Mouse (Mus musculus): ENCODE measurements around the gene Slc12a8.

Gene Slc12a8

DNA sequence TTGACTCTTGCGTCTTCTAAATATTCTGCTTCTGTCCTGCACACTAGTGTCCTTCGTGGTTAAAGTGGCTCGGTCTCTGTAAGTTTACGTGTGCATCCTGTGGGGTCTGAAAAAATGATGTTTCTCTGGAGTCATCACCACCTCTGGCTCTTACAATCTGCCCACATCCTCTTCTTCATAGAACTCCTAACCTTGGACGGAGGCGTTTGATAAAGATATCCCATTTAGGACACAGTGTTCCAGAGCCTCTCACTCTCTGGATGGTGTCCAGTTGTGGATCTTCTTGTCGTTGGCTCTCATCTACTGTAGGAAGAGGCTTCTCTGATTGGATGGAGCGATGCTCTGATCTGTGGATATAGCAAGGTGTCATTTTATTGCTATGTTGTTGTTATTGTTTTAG lies 65.4 kb downstream of the Slc12a8 start:
- DNase-seq (ENCODE audit: low read depth, low spot score): no peak

DNA sequence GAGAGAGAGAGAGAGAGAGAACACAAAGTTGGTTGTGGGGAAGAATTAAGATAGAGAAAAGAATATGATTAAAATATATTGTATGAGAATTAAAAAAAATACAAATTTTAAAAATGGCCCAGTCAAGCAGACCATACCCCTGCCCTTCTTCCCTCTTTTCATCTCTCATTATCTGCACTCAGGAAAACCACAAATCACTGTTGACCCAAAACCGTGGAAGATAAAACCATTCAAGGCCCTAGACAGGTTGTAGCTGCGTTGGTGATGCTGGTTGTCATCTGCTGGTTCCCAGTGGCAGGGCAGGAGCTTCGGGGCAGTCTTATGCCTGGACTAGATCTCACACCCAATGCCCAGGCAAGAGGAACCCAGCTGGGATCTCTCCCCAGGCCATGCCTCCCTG lies 66.2 kb downstream of the Slc12a8 start:
- no peak for DNase-seq (ENCODE audit: low read depth, low spot score)

DNA sequence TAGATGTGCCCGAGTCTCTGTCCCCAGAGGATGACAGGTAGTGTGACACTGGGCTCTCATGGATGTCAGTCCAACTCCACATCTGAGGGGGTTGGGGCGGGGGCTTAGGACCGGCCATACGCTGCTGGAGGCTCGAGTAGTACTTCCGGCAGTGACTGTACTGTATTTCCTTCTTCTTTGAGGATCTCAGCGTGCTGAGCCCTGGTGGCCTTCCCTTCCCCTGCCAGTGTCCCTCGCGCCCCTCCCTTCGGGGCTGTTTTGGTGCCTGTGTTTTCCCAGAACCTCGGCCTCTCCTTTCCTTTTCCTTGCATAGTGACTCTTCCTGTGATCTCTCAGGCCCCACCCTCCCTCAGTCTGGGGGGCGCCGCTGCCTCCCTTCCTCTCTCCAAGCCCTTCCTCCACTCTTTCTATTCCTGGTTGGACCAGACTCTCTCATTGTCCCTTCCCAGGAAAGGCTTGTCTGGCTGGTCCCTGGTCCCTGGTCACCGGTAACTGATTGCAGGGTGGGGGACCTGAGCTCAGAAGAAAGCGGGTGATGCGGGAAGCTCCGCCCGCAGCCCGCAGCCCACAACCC lies 66.8 kb downstream of the Slc12a8 start:
- no peak for DNase-seq (ENCODE audit: low read depth, low spot score)

DNA sequence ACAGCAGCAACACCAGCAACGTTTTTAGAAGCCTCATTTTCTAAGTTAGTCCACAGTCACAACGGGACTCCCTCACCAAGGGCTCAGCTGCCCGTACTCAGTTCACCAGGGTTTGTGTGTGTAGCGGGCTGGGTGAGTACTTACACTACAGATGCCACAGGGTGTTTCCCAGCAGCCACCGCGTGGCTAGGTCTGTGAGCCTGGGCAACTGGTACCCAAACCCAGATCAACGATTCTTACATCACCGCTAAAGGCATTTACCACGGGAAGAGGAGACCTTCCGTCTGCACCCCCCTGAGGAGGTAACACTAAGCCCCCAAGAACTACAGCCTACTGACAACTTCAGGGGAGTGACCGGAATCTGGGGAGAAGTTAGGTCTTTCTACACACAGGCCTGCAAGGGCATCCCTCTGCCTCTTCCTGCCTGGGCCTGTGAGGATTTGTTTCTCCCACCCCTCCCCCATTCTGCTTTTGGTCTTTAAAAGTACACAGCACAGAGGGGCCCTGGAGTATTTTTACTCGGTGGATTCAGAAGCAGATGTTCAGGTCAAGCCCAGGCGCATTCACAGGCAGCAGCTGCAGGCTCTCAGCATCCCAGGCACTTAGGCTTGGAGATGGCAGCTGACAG lies 67.4 kb downstream of the Slc12a8 start:
- DNase-seq (ENCODE audit: low read depth, low spot score): no peak

DNA sequence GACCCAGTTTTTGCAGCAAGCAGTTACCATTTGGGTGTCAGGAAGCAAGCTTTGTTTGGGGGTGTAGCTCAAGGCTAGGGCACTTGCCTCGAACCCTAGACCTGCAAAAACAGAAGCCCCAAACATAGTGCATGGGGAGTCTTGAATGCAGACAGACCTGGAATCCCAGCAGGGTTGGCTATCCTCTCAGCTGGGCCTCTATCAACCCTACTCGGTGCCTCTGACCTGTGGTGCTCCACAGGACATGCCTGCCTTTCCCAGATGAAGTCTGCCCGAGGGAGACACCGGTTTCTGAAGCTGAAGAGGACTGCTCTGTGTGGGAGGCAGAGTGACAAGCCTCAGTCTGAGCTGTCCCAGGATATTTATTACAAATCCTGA lies 67.9 kb downstream of the Slc12a8 start:
- DNase-seq (ENCODE audit: low read depth, low spot score): no peak

DNA sequence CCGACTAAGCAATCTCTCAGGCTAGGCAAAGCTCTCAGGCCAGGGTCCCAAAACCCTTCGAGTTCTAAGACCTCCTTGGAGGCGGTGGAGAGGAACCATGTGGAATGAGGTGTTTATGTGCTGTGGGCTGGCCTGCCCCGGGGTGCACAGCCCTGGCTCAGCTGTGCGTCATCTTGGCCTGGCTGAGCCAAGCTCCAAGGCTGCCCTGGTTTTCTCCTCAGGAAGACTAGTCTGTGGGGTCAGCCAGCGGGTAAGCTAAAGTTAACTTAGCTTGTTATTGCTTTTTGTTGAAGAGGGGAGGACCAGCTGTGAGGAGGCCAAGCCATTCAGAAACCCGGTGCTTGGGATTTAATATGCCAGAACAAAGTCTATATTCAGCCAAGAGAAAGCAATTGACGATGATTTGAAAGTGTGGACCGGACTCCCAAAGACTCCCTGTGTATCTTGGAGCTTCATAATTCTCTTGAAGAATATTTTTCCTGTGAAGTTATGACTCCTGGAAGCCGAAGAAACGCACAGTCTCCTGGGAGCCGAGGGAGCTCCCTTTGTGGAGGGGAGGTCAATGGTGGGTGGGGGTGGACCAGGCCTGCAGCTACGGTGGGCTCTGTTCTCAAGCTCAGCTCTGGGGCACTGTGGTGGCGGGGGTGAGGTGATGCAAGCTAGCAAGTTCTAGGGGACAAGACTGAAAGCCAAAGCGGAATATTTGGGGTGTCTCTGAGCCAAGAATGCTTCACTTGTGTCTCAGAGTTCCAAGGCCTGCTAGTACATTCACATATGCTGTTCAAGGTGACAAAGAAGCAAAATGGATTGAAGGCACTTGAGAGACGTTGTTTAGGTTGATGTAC lies 70.4 kb downstream of the Slc12a8 start:
- no peak for DNase-seq (ENCODE audit: low read depth, low spot score)

DNA sequence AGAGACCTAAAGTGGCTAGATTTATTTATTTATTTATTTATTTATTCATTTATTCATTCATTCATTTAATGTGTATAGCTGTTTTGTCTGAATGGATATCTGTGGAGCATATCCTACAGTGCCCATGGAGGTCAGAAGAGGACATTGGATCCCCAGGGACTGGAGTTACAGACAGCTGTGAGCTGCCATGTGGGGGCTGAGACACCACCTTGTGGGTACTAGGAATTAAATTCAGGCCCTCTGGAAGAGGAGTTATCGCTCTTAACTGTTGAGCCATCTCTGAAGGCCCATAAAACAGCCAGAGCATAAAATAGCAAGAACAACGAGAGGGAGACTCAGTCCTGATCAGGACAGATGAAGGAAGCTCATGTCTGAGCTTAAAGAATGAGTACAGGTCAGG lies 71.7 kb downstream of the Slc12a8 start:
- DNase-seq (ENCODE audit: low read depth, low spot score): no peak

DNA sequence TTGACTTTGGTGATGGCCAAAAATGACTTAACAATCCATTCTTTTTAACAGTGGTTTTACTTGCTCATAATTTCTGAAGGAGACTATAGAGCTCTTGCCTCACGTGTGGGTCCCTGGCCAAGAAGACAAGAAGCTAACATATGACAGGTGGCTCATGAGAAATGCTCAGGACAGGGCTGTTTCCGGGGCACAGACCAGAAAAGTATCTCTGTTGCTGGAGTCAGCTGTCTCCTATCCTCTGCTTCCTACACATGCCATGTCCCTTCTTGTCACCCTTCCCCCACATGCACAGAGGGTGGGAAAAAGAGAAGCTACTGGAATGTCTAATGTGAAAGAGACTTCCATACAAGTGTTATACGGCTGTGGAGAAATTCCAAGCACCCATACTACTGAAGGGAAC lies 73.3 kb downstream of the Slc12a8 start:
- DNase-seq (ENCODE audit: low read depth, low spot score): no peak

DNA sequence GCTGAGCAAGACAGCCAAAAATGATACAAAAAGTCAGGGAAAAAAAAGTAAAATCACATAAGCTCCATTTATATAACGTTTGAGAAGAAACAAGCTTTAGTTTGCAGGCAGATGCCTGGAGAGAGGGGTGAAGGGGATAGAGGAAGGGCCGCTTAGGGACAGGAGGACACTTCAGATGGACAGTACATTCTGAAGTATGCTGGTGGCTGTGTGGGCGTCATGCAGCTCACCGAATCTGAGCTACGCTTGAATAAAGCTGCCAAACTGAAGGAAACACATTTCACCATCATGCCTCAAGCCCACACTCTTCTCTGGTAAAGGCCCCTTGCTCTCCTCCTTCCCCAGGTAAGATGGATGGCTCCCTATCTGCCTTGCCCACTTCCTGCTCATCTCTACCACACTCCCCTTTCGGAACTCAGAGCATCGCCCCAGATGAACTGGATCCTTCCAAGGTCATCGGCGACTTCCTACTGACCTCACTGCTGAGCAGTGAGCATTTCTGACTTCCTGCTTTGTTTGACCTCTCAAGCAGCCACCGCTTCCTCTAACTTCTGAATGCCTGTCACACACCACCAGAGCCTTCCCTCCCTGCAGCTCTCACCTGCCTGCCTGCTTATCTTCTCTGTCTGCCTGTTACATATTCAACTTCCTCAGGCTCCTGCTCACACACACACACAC lies 74.4 kb downstream of the Slc12a8 start:
- no peak for DNase-seq (ENCODE audit: low read depth, low spot score)

DNA sequence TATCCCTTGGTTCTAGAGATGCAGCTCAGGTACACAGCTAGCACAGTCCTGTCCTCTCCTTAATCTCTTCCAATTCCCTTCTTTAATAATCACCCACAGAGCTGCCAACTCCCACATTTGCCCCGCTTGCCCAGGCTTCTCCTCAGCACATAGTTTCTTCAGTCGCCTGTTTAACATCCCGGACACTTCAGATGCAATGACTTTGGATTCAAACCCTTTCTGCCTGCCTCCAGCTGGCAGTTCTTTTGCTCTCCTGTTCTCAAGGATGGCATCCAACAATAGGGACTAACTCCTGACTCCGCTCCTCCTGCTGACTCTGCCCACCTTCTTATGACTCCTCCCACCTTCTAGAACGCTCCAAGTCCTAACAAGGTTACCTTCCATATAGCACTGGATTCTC lies 75.2 kb downstream of the Slc12a8 start:
- DNase-seq (ENCODE audit: low read depth, low spot score): no peak

DNA sequence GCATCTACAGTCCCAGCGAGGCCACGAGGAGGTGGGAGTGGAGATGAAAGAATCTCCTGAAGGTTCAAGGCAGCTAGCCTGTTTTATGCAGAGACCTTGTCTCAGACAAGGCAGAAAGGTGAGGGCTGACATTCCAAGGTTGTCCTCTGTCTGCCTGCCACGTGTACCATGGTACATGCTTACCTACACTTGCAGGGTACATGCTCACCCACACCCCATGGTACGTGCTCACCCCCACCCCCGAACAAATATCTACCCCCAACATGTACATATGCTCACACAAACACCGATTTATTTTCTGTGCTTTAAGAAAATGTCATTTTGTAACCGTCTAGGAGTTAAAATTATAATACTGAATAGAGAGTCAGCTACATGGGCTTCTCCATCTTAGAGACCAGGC lies 76.3 kb downstream of the Slc12a8 start:
- DNase-seq (ENCODE audit: low read depth, low spot score): peak; percentile 19

DNA sequence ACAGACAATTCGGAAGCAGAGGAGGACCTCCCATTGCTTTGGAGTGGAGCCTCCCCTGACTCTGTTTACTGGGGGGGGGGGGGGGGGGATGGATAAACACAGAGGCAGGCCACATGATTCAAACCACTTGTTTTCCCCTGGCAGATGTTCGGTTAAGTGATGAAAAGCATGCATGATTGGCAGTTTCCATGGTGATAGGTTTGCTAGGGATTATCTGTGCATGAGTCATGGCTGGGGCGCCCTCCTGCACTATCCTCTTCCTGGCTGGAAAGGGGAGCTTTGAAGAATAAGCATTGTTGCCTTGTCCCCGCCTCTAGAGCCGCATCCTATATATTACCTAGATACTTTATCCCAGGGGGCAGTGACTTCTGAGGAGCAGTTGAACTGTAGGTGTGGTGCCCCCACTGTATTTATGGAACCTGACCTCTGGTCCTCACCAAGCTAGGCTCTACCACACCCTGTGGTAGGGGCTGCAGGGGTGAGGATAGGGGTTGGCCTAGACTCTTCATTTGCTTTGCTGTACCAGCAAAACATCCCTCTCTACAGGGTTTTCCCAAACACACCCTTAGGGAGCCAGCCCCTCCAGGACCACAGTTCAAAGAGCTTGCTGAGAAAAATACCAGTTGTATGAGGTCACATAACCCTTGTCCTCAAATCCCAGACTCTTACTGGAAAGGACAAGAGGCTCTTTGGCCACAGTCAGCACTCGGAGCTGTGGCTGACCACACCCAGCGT lies 77.1 kb downstream of the Slc12a8 start:
- peak; percentile 98 for DNase-seq (ENCODE audit: low read depth, low spot score)

DNA sequence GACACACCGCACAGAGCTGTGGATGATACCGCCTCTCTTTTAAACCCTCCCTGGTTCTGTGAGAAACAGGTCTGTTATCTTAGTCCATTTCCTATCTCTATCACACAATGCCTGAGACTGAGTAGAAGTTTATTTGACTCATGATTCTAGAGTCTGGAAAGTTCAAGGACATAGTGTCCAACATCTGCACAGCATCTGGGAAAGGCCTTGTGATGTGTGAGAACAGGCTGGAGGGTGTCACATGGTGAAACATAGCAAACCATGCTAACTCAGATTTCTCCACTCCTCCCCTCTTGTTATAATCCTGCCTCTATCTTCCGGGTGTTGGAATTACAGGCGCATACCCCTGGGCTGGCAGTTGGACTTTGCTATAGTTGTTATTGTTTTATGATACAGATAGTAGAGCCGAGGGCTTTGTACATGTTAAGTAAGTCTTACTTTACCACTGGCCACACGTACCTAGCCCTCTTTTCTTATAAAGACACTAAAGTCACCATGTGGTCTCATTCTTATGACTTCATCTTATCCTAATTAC lies 78.2 kb downstream of the Slc12a8 start:
- peak; percentile 81 for DNase-seq (ENCODE audit: low read depth, low spot score)

DNA sequence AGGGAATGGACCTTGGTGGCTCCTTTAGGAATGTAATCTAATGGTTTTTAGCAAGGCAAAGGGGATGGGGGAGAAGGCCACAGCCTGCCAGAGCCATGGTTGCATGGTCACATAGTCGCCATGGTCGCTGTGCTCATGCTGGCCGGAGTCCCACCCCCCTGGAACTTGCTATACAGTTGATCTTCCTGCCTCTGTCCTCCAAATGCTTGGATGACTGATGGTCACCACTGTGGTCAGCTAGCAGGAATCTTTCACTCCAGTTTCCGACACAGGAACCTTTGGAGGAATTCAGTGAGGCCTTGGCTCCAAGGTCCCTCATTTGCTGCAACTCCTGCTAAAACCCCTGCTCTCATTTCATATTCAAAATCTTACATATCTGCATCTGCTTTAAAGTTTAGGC lies 79.1 kb downstream of the Slc12a8 start:
- no peak for DNase-seq (ENCODE audit: low read depth, low spot score)

DNA sequence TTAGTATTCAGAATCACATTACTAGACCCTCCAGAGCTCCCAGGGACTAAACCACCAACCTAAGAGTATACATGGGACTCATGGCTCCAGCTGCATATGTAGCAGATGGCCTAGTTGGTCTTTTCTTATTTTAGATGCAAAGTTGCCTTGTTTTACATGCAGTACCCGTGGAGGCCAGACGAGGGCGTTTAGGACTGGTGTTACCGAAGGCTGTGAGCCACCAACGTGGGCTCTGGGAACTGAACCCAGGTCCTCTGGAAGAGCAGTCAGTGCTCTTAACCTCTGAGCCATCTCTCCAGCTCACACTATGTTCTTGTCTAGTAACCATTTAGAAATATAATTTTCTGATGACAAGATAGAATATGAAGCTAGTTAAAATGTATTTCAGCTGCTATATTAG lies 83.1 kb downstream of the Slc12a8 start:
- DNase-seq (ENCODE audit: low read depth, low spot score): peak; percentile 63

DNA sequence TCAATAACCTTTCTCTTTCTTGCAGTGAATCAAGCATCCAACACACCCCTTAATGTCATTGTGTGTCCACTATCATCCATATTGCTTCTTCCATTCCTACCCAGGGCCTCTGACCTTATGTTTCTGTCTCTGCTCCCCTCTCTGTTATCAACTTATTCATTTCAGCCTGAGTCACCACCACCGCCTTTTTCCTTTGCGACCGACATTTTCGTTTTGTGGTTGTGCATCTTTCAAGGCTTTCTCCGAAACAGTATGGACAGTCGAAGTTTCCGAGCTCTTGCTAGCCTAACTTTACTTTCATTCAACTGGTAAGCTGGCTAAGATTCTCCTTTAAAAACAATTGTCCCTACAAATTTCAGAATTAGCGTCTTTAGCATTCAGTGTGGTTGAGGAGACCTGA lies 84.2 kb downstream of the Slc12a8 start:
- DNase-seq (ENCODE audit: low read depth, low spot score): no peak

DNA sequence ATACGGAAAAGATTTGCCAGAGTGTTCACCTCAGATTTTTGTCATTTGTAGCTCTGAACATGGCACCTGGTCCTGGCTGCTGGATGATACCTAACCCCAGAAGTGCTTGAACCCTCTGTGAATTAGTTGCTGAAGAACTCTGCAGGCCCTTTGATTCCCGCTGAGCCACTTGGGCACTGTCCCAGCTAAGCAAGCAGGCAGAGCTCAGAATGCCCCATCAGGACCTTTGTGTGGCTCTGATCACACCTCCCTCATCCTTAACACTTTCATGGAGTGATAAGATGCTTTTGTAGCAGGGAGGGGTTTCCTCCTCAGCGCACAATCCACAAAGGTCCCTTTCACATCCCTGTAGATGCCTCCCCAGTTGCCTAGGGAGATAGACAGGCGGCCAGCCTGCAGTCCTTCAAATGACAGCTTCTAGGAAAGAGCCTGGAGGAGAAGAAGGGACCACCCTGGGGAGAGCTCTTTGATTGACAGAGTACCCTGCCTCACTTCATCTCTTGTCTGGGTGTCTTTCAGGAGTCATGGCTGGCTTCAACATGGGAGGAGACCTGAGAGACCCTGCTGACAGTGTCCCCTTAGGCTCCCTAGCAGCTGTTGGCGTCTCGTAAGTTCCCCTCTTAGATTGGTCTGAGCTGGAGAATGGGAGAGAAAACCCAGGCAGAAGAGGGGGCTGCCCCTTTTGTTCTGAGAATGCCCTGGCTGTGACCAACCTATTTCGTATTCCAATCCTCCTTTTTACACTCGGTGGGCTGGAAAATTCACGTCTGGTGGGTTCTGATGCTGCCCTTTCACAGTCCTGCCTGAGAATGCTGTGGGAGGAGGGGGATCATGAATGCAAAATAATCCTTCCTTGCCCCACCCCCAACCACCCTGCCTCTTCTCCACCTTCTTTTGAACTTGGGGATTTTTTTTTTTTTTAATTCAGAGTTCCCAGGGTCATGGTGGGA lies 88.8 kb downstream of the Slc12a8 start:
- DNase-seq (ENCODE audit: low read depth, low spot score): no peak

DNA sequence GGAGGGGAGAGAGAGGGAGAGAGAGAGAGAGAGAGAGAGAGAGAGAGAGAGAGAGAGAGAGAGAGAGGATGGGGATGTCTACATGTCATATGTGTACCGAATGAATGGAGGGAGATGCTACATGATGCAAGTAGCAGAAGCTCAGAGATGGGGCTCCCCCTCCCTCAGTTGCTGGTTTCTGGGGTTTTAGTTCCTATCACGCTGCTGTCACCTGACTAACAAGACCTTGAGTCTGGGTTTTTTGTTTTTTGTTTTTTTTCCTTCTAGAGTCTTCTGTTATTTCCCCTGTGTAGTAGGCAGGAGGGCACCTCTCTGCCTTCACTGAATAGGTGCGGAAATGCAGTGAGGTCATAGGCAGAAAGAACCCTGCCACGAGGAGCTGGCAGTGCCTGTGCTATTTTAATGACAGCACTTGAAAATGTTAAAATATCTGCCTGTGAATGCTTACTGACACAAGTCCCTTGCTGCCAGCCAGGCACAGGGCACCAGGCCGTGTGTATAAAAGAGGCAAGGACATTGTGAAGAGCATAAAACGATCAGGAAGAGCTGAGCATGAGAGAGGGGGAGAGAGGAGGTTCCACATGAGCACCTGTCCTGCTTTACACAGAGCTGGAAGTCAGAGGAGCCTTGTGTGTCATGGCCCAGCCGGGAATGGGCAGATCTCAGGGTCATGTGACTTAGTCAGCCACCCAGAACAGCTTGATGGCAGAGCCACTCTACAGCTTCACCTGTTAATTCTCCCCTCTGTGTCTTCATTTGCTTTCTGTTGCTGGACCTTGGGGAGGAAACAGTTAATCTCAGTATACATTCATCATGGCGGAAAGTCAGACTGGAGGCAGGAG lies 89.8 kb downstream of the Slc12a8 start:
- DNase-seq (ENCODE audit: low read depth, low spot score): no peak

DNA sequence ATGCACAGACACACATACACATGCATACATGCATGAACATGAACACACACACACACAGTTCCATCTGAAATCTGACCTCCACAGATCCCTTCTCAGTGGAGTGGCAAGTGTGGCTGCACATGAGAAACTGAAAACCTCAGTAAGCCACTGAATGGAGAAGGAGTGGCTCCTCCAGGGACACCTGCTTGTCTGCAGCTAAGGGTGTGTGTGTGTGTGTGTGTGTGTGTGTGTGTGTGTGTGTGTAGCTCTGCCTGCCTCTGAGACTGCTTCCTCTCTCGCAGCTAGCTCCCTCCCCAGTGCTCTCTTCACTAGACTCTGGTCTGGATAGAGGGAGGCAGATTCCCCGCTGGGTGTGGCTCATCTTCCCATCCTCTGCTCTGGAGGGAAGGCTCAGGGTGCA lies 92.4 kb downstream of the Slc12a8 start:
- DNase-seq (ENCODE audit: low read depth, low spot score): no peak

DNA sequence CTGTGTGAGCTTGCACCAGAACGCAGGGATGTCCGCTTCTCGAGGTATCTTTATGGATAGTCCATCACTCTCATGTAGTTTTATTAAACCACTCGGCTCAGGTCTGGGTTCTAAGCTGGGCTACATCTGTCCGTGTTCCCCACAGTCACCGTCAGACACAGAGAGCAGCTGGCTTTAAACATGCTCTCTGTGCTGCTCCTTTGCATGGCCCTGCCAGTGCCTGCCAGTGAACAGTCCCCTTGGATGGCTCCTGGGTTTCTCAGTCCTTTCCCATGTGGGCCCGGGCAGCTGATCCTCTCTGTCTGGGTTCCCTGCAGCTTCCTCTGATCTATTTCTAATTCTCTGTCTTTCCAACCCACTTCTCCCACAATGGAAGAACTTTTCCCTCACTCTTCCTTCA lies 93.3 kb downstream of the Slc12a8 start:
- DNase-seq (ENCODE audit: low read depth, low spot score): no peak
